Mouse (Mus musculus): ENCODE results near the gene 1700049E17Rik2. TPM values are rescaled to one million over a fixed set of nuclear protein-coding genes. Genes with fewer than 3 reads are reported as not detected.
A peak's percentile ranks its signal among the peaks of the same experiment; 100 is the strongest.
"Not testable (repeated sequence)": the region's sequence is repeated elsewhere in the genome, so short reads cannot be mapped to it uniquely, and the experiment has no call there.

Gene 1700049E17Rik2
- not detected for total RNA-seq (2021)
- long read RNA-seq, experiment 1, result 0 reads
- long read RNA-seq, experiment 2, result 0 reads

GRCm38 (mm10) chr14:41572911-41573310 is at the start of gene 1700049E17Rik2:
Gene 1700049E17Rik2, plus strand, starts transcription at chr14:41573211.
- not testable (repeated sequence) for DNase-seq (ENCODE audit: low spot score in 2 of 2)

GRCm38 (mm10) chr14:41524695-41525094 is 48.3 kb upstream of the 1700049E17Rik2 start:
- peak in 1 of 2 experiments; percentile 16 for DNase-seq (ENCODE audit: low spot score in 2 of 2)

DNA sequence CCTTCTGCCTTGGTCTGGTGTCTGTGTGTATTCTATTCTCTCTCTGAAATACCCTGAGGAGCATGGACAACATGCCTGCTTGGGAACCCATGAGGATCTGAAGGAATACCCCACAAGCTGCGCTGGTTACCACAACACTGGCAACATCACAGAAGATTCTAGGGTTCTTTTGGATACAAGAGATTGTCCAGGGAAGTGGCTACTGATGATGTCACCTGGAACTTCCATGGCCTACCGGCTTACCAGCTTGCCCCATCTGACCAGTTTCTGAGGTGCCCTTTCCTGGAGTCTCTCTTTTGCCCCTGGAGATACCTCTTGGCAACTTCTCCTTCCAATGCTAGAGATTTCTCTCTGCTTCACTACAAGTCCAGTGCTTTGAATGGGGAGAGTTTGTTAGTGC is 17.5 kb upstream of the 1700049E17Rik2 start, which contains the start of gene Gm7970:
TSS of gene Gm7970 (minus strand) at position 101 of the 400 bp plus-strand sequence.
- DNase-seq (ENCODE audit: low spot score in 2 of 2), result not testable (repeated sequence)

DNA sequence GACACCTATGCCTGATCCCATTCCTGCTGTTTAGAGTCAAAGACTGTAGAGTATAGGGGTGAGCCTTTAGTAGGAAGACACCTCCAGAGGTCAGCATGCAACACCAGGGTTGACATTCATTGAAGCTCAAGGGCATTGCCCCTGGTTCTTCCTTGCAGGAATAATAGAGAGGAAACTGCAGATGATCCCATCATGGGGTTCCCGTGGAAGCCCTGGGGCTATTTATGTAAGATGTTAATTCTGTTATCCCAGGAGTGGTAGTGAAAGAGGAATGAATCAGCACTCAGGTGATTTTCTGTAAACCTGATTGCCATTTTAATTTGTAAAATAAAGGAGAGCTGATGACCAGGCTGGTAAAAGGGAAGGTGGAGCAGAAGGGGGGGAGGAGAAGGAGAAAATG is 13.3 kb downstream of the 1700049E17Rik2 start:
- DNase-seq (ENCODE audit: low spot score in 2 of 2), result not testable (repeated sequence)

DNA sequence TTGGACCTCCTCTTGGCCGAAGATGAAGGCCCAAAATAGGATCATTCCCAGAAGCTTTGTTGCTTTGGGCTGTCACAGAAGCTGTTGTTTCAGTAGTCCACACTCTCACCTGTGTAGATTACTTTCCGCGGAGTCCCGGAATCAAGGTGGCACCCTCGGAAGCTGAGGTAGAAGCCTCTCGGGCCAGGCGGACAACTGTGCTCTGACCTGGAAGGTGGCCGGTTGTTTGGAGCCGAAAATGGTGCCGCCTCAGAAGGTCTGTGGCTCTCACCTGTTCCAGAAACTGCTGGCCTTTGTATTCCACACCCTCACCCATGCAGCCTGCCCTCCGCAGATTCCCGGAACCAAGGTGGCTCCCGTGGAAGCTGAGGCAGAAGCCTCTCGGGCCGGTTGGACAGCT is 27.9 kb downstream of the 1700049E17Rik2 start:
- not testable (repeated sequence) for DNase-seq (ENCODE audit: low spot score in 2 of 2)

GRCm38 (mm10) chr14:41610690-41611089 is 37.7 kb downstream of the 1700049E17Rik2 start:
- DNase-seq (ENCODE audit: low spot score in 2 of 2), result not testable (repeated sequence)

- not testable (repeated sequence) for DNase-seq (ENCODE audit: low spot score in 2 of 2)
These were observed 49.5 kb downstream of the 1700049E17Rik2 start for GRCm38 (mm10) chr14:41622535-41622934.

GRCm38 (mm10) chr14:41624512-41624911 is 51.5 kb downstream of the 1700049E17Rik2 start, which contains the start of gene Gm3072:
Gene Gm3072, minus strand, starts transcription at chr14:41624612.
- not testable (repeated sequence) for DNase-seq (ENCODE audit: low spot score in 2 of 2)

- peak in 1 of 2 experiments; percentile 22 for DNase-seq (ENCODE audit: low spot score in 2 of 2)
These were observed 57.1 kb downstream of the 1700049E17Rik2 start for GRCm38 (mm10) chr14:41630144-41630543.

Other genes with a start within 250 kb of the 1700049E17Rik2 start
- gene Gm5798, start 224.6 kb upstream of the 1700049E17Rik2 start, total RNA-seq (2021), result not detected
- not detected for gene Gm7945, start 186.8 kb upstream of the 1700049E17Rik2 start, total RNA-seq (2021)
- gene Gm6482, start 164.9 kb upstream of the 1700049E17Rik2 start, total RNA-seq (2021), result not detected
- gene Gm7954, start 119.7 kb upstream of the 1700049E17Rik2 start, total RNA-seq (2021), result not detected
- not detected for gene Gm3486, start 83.7 kb upstream of the 1700049E17Rik2 start, total RNA-seq (2021)
- gene Gm7970, start 17.6 kb upstream of the 1700049E17Rik2 start, total RNA-seq (2021), result not detected
- not detected for gene Gm3072, start 51.4 kb downstream of the 1700049E17Rik2 start, total RNA-seq (2021)
- gene Gm3676, start 73.3 kb downstream of the 1700049E17Rik2 start, total RNA-seq (2021), result not detected
- gene Gm8068, start 128.7 kb downstream of the 1700049E17Rik2 start, total RNA-seq (2021), result not detected
- gene Gm7929, start 177.4 kb downstream of the 1700049E17Rik2 start, total RNA-seq (2021), result not detected
- gene Gm47189, start 199.2 kb downstream of the 1700049E17Rik2 start, total RNA-seq (2021), result not detected